In genomic region chr7:66101866-66102265, GRCm38 (mm10) we compare ENCODE assay signal across 10 mouse cellular contexts. TPM values are rescaled to one million over a fixed set of nuclear protein-coding genes. Genes with fewer than 3 reads are reported as not detected.
DNase-seq lines count a peak whose midpoint lies in the region; ATAC-seq lines count a peak whose summit lies in the region.
"Had no signal": no experiment of that assay in that cellular context is flagged by ENCODE, and none has a peak within 500 bp of the region (broad histone marks: within the 10 kb centered on the region; RNA-seq: fewer than 3 reads in every experiment).

No protein-coding gene starts in this region.

- peak; percentile 45 to 72 for DNase-seq in heart, postnatal 10 days
- no peak for DNase-seq in heart, adult 11 months
- DNase-seq in thymus, postnatal 0 days (ENCODE audit: low spot score) = peak; percentile 66
- DNase-seq in thymus, postnatal 4 days = no peak
- peak; percentile 38 for DNase-seq in embryo, embryonic 9.5 days (ENCODE audit: extremely low spot score)
- no peak for DNase-seq in urinary bladder, postnatal 14 days (ENCODE audit: low spot score)
- no peak for DNase-seq in right cerebral cortex, postnatal 10 days (ENCODE audit: low spot score in 2 of 2)

- no peak overlapping the region for H3K4me3 ChIP-seq in forebrain, embryonic 12.5 days (replicated peaks)
- H3K4me3 ChIP-seq: hindbrain, embryonic 15.5 days; midbrain, embryonic 12.5 days had no signal

- ATAC-seq in forebrain, embryonic 12.5 days (ENCODE audit: low FRiP score) = no peak

- H3K4me2 ChIP-seq in forebrain, embryonic 12.5 days = no peak overlapping the region
- H3K4me2 ChIP-seq: hindbrain, embryonic 15.5 days; midbrain, embryonic 12.5 days had no signal

- no peaks in the 10 kb centered on the region for H3K36me3 ChIP-seq in forebrain, embryonic 12.5 days (replicated peaks)
- H3K36me3 ChIP-seq: hindbrain, embryonic 15.5 days; midbrain, embryonic 12.5 days had no signal

- intact Hi-C loops in heart, postnatal 10 days (cut with DNase I) = loop anchor here (1.0 to 2.0 kb wide), 2 partner anchors 198 to 559 kb away; no protein-coding TSS in a partner anchor

- H3K9ac ChIP-seq in forebrain, embryonic 12.5 days = no peak overlapping the region
- H3K9ac ChIP-seq: hindbrain, embryonic 15.5 days; midbrain, embryonic 12.5 days had no signal

- H3K4me1 ChIP-seq in forebrain, embryonic 12.5 days = no peaks in the 10 kb centered on the region
- H3K4me1 ChIP-seq: hindbrain, embryonic 15.5 days; midbrain, embryonic 12.5 days had no signal

- H3K27ac ChIP-seq in forebrain, embryonic 12.5 days = no peak overlapping the region
- H3K27ac ChIP-seq: hindbrain, embryonic 15.5 days; midbrain, embryonic 12.5 days had no signal

- peaks cover 30% of the 10 kb centered on the region; the same call in 1 of the 2 replicates for H3K27me3 ChIP-seq in forebrain, embryonic 12.5 days
- H3K27me3 ChIP-seq: hindbrain, embryonic 15.5 days had no signal

- WGBS in forebrain, embryonic 12.5 days = 3% methylated on average over 4 of the region's 4 CpGs

- H3K9me3 ChIP-seq in forebrain, embryonic 12.5 days = no peaks in the 10 kb centered on the region
- H3K9me3 ChIP-seq: hindbrain, embryonic 15.5 days; midbrain, embryonic 12.5 days had no signal

RNA-seq across cellular contexts. Expression of gene Chsy1, which starts 7.4 kb away (rescaled TPM):
- 10 to 100 TPM; 37.6 to 37.9 TPM for total RNA-seq in heart, postnatal 10 days (2021)
- 8.7 and 12.1 TPM in 2 replicates for polyA plus RNA-seq in thymus, postnatal 0 days (2015; fragmentation: Nextera tagmentation; extraction: Ambion mirVana)
- 13.3 and 15.9 TPM in 2 replicates for polyA plus RNA-seq in forebrain, embryonic 12.5 days (2016; fragmentation: Nextera tagmentation; extraction: Ambion mirVana)

RNA-seq across cellular contexts. Expression of gene Selenos, which starts 22.4 kb away (rescaled TPM):
- 10 to 100 TPM; 27.0 to 31.2 TPM for total RNA-seq in heart, postnatal 10 days (2021)
- polyA plus RNA-seq in thymus, postnatal 0 days (2015; fragmentation: Nextera tagmentation; extraction: Ambion mirVana) = 94.8 and 98.4 TPM in 2 replicates
- polyA plus RNA-seq in forebrain, embryonic 12.5 days (2016; fragmentation: Nextera tagmentation; extraction: Ambion mirVana) = 63.7 and 64.3 TPM in 2 replicates

RNA-seq across cellular contexts. Expression of gene Snrpa1, which starts 43.1 kb away (rescaled TPM):
- 10 to 100 TPM; 27.0 to 29.2 TPM for total RNA-seq in heart, postnatal 10 days (2021)
- polyA plus RNA-seq in thymus, postnatal 0 days (2015; fragmentation: Nextera tagmentation; extraction: Ambion mirVana) = 189 and 207 TPM in 2 replicates
- polyA plus RNA-seq in forebrain, embryonic 12.5 days (2016; fragmentation: Nextera tagmentation; extraction: Ambion mirVana) = 227 and 231 TPM in 2 replicates

RNA-seq across cellular contexts. Expression of gene Gm45213, which starts 58.5 kb away (rescaled TPM):
- not detected for total RNA-seq in heart, postnatal 10 days (2021)
- polyA plus RNA-seq in thymus, postnatal 0 days (2015; fragmentation: Nextera tagmentation; extraction: Ambion mirVana) = not detected in 2 replicates
- not detected in 2 replicates for polyA plus RNA-seq in forebrain, embryonic 12.5 days (2016; fragmentation: Nextera tagmentation; extraction: Ambion mirVana)
- polyA plus RNA-seq: hindbrain, embryonic 15.5 days; midbrain, embryonic 12.5 days had no signal

Comparison
In these comparisons a context has a peak if more than half of its experiments do, and no peak if none do; other contexts are left out.
1. DNase-seq: peak in heart, postnatal 10 days (2 of 2), thymus, postnatal 0 days (single experiment) and embryo, embryonic 9.5 days (single experiment); none in heart, adult 11 months (single experiment), thymus, postnatal 4 days (single experiment), urinary bladder, postnatal 14 days (single experiment) and right cerebral cortex, postnatal 10 days (0 of 2).